Mouse (Mus musculus): Measurements from ENCODE around the gene Phf11a.
"Not testable (repeated sequence)": the region's sequence is repeated elsewhere in the genome, so short reads cannot be mapped to it uniquely, and the experiment has no call there.

Gene Phf11a

DNA sequence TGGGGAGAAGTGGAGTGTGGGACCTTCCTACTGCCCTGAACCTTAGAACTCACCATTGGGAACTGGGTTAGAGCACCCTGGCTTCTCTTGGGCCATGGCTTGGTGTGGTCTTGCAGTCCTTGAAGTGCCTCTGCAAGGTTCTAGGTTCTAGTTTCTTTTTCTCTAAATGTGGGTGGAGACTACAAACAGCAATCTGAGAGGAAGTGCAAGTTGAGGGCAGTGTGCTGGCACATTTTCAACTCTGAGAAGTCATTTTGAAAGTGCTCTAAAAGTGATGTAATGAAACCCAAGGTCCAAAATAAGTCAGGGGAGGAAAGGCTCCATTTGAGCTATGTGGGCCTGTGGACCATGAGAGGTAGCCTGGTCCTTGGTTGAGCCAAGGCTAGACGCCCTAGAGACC is at the start of gene Phf11a:
Gene Phf11a (minus strand): TSS at position 132 of the 400 bp plus-strand sequence.
- DNase-seq (ENCODE audit: low read depth, low spot score) = not testable (repeated sequence)

DNA sequence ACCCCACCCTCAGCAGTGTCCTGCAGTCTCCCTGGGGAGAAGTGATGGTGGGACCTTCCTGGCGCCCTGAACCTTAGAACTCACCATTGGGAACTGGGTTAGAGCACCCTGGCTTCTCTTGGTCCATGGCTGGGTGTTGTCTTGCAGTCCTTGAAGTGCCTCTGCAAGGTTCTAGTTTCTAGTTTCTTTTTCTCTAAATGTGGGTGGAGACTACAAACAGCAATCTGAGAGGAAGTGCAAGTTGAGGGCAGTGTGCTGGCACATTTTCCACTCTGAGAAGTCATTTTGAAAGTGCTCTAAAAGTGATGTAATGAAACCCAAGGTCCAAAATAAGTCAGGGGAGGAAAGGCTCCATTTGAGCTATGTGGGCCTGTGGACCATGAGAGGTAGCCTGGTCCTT is 43.9 kb upstream of the Phf11a start, which contains the start of gene Phf11b:
Gene Phf11b (minus strand): TSS at position 163 of the 400 bp plus-strand sequence.
- DNase-seq (ENCODE audit: low read depth, low spot score) = not testable (repeated sequence)

GRCm38 (mm10) chr14:59339541-59339940 is 42.2 kb upstream of the Phf11a start:
- DNase-seq (ENCODE audit: low read depth, low spot score) = no peak

GRCm38 (mm10) chr14:59336056-59336455 is 38.7 kb upstream of the Phf11a start:
- DNase-seq (ENCODE audit: low read depth, low spot score) = not testable (repeated sequence)

DNA sequence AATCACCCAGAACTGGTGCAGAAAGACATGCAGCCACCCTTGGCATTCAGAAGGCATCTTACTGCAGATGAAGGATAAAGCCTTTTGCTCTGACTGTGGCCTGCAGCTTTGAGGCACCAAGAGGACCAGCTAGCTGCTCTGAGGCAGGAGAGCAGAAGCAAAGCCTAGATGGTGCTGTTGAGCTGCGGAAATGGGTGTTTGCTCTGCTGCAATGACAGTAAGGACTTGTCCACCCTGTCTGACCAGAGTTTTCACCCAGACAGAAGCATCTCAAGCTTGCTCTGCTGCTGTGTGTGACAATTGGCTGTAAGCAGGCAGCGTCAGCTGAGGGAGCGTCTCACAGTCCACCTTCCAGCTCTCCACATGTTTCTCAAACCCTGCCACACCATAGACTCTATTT is 33.2 kb upstream of the Phf11a start:
- DNase-seq (ENCODE audit: low read depth, low spot score) = not testable (repeated sequence)

DNA sequence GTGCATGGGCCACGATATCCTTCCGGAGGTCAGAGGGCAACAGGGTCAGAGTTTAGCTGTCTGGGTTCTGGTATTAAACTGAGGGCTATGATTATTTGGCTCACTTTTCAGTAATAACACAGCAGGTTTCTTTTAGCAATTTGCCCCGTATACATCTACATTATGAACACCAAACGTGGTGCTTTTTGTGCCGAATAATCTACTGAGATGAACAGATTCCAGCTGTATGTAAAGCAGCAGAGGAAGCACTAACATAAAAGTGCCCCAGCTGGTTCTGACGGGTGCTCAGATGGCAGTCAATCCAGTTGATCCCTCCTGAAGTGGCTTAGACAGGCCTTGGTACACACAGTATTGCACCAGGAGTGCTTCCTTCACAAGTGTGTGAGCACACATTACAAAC is 22.6 kb upstream of the Phf11a start:
- DNase-seq (ENCODE audit: low read depth, low spot score) = not testable (repeated sequence)

GRCm38 (mm10) chr14:59319036-59319435 is 21.7 kb upstream of the Phf11a start:
- DNase-seq (ENCODE audit: low read depth, low spot score) = not testable (repeated sequence)

DNA sequence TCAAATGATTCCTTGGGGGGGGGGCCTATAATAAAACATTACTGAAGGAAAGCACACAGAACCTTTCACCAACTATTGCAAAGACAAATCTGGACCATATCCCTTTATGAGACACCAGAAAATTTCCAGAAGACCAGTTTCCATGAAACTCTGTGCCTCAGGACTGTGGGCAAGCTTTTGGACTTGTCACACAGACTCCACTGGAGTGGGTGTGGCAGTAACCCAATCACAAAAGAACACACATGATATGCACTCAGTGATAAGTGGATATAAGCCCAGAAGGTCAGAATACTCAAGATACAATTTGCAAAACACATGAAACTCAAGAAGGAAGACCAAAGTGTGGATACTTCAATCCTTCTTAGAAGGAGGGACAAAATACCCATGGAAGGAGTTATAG is 5.6 kb downstream of the Phf11a start:
- not testable (repeated sequence) for DNase-seq (ENCODE audit: low read depth, low spot score)

GRCm38 (mm10) chr14:59274961-59275360 is 22.4 kb downstream of the Phf11a start:
- not testable (repeated sequence) for DNase-seq (ENCODE audit: low read depth, low spot score)

- DNase-seq (ENCODE audit: low read depth, low spot score) = no peak
Measured at GRCm38 (mm10) chr14:59260056-59260455, 37.3 kb downstream of the Phf11a start, which contains the start of gene Gm6904. Gene Gm6904, minus strand, starts transcription at chr14:59260216.

- DNase-seq (ENCODE audit: low read depth, low spot score) = not testable (repeated sequence)
Measured at GRCm38 (mm10) chr14:59255861-59256260, 41.5 kb downstream of the Phf11a start.

DNA sequence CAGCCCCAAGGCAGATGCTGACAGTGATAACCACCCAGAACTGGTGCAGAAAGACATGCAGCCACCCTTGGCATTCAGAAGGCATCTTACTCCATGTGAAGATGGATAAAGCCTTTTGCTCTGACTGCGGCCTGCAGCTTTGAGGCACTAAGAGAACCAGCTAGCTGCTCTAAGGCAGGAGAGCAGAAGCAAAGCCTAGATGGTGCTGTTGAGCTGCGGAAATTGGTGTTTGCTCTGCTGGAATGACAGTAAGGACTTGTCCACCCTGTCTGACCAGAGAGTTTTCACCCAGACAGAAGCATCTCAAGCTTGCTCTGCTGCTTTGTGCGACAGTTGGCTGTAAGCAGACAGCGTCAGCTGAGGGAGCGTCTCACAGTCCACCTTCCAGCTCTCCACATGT is 47.0 kb downstream of the Phf11a start:
- not testable (repeated sequence) for DNase-seq (ENCODE audit: low read depth, low spot score)

DNA sequence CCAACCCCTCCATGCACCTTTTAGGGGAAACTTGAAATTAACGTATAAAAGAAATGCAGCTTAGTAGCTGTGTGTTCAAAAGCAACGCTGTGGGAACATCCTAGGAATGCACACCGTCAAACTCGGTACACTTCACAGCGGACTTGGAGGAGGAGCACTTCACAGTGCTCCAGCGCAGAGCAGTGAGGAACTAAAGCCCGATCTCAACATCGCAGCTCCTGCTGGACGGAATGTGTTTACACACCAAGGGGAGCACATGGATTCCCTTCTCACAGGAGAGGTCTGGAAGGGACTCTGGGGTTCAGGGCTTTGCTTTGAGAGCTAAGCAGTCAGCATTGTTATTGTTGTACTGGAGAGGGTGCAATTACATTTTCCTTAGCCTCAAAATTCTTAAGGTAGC is 63.7 kb downstream of the Phf11a start:
- no peak for DNase-seq (ENCODE audit: low read depth, low spot score)

GRCm38 (mm10) chr14:59232003-59232402 is 65.3 kb downstream of the Phf11a start:
- no peak for DNase-seq (ENCODE audit: low read depth, low spot score)

GRCm38 (mm10) chr14:59230331-59230966 is 66.9 kb downstream of the Phf11a start:
- no peak for DNase-seq (ENCODE audit: low read depth, low spot score)

GRCm38 (mm10) chr14:59229822-59230221 is 67.5 kb downstream of the Phf11a start:
- DNase-seq (ENCODE audit: low read depth, low spot score) = no peak

Data from retina, postnatal 7 days (tissue).